Mouse (Mus musculus) lung, adult 2 months (tissue): ENCODE data around the gene Mdga1. TPM values are rescaled to one million over a fixed set of nuclear protein-coding genes. Genes with fewer than 3 reads are reported as not detected.

Experiments used
- DNase-seq: peaks from one replicate; pipeline ENCODE4 v3.0.0; 2022
- H3K4me1 ChIP-seq: fragments of 200-500 bp; 2 replicates; pipeline ENCODE4 v1.6.1; 2011; ENCODE audit warnings: low read length; ENCODE audit not compliant: control insufficient read depth, insufficient read depth
- H3K4me3 ChIP-seq: fragments of 200-500 bp; replicated peaks from 2 replicates; pipeline ENCODE3; 2011; ENCODE audit warnings: low read depth, mild to moderate bottlenecking, control low read depth, low read length; ENCODE audit errors: extremely low read depth
- CTCF ChIP-seq: fragments of 200-500 bp; IDR thresholded peaks from 2 replicates; pipeline ENCODE4 v1.5.1; 2011; ENCODE audit warnings: mild to moderate bottlenecking, low read length, control low read depth; ENCODE audit not compliant: insufficient read depth
- POLR2A ChIP-seq: fragments of 200-500 bp; IDR thresholded peaks from 2 replicates; pipeline ENCODE4 v1.6.1; 2011; ENCODE audit warnings: low read depth, mild to moderate bottlenecking, control low read depth, low read length, borderline replicate concordance; ENCODE audit errors: extremely low read depth
- WGBS: fragments of 180-500 bp; shearing (Covaris S2); methylation state at CpG from one replicate; pipeline ENCODE4 v1.1.7; 2018; 5-methylcytosine and 5-hydroxymethylcytosine counted together
- polyA plus RNA-seq: library from polyadenylated mRNA; depleted of rRNA; stranded (reverse); fragments of >200 nt; gene quantifications from 2 replicates; pipeline ENCODE4 v1.2.3, GENCODE M21; 2012

Mdga1 gene
- polyA plus RNA-seq, 1 experiment = 4.4 TPM

DNA sequence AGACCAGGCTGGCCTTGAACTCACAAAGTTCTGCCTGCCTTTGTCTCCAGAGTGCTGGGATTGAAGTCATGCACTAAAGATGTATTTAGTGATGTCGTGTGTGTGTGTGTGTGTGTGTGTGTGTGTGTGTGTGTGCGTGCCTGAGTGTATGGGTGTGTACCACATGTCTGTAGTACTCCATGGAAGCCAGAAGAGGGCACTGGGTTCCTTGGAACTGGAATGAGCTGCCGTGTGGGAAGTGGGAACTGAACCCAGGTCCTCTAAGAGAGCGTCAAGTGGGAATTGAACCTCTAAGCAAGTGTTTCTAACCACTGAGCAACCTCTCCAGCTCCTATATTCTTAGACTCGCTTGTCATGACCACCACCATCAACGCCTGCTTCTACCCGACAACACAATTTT lies 60.9 kb downstream of the Mdga1 start:
- Histone ChIP-seq H3K4me1 (no peaks in the 10 kb centered on the region), H3K4me3 (no peak overlapping the region)
- TF ChIP-seq POLR2A (no peak), CTCF (no peak)
- 92% methylated on average over 7 of the region's 7 CpGs for WGBS
- DNase-seq = no peak

DNA sequence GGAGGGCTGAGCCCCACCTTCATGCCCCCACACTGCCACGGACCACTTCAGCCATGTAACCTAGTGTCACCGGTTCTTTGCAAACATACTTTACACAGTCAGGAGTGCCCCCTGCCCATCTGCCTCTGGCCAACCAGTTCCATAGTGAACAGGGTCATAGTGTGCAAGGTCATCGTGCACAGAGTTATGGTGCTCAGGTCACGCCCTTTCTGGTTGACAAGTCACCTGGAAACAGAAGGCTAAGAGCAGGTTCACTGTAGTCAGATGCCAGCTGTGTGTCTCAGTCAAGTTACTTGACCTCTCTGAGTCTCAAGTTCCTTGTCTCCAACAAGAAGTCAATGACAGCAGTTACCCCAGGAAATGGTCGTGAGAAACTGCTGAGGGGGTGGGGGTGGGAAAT lies 65.2 kb downstream of the Mdga1 start:
- Histone ChIP-seq H3K4me3 (no peak overlapping the region), H3K4me1 (no peaks in the 10 kb centered on the region)
- DNase-seq = no peak
- TF ChIP-seq CTCF = no peak
- no peak for TF ChIP-seq POLR2A
- WGBS = 55% methylated on average over 5 of the region's 5 CpGs

- Histone ChIP-seq H3K4me3 (no peak overlapping the region), H3K4me1 (no peaks in the 10 kb centered on the region)
- no peak for DNase-seq
- WGBS = 48% methylated on average over 16 of the region's 16 CpGs
- TF ChIP-seq POLR2A (no peak), CTCF (no peak)
Measured at GRCm38 (mm10) chr17:29902406-29903155, 67.3 kb downstream of the Mdga1 start.

DNA sequence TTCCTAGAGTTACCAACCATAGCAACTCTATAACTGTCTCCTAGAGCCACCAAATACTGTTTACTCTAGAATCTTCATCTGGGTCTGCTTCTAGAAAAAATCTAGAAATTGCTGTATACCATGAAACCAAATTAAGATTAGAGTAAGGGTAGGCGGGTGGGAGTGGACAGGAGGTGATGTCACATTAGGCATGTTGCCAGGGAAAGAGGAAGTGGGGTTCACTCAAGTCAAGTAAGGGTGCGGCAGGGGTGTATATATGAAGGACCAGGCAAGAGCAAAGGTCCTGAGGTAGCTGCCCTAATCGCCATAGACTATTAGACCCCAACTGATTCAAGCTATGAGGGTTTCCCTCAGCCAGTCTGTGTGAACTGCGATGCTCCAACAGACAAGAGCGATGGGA lies 69.6 kb downstream of the Mdga1 start:
- TF ChIP-seq CTCF (no peak), POLR2A (no peak)
- H3K4me3 ChIP-seq = no peak overlapping the region
- no peak for DNase-seq
- 83% methylated on average over 5 of the region's 5 CpGs for WGBS
- no peaks in the 10 kb centered on the region for H3K4me1 ChIP-seq

DNA sequence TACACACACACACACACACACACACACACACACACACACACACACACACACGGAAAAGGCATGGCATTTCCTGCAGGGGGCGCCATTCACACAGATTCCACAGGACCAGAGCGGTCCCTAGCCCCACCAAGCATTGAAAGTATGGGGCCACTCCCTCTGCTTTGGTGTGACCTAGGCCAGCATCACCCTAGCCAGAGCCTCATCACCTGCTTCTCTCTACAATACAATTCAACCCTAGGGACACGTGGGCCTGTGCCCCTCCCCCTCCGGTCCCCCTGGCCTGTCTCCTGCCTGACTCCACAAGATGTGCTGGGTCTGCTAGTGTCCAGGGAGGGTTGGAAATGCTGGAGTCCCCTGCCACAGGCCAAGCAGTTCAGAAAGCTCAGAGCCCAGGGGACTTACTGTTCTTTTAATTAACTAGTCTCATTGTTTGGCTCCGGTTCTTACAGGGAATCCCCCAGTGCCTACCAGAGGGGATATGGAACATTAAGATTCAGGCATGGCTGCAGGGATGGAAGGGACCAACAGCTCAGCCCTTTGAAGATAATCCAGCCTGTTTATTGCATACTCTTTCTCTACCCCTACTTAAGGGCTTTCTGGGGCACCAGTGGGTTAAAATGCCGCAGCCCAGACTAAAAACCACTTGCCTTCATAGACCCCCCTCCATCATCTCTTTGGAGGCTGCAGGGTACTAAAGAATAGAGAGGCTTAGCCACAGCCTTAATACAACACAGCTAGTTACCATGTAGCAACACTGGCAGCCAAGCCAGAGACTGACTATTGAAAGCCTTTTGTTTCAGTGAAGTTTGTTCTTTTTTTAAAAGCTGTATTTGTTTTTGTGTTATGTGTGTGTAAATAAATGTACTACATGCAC lies 73.5 kb downstream of the Mdga1 start:
- Histone ChIP-seq H3K4me3 (no peak overlapping the region), H3K4me1 (no peaks in the 10 kb centered on the region)
- 31% methylated on average over 7 of the region's 7 CpGs for WGBS
- no peak for DNase-seq
- TF ChIP-seq POLR2A (no peak), CTCF (no peak)

DNA sequence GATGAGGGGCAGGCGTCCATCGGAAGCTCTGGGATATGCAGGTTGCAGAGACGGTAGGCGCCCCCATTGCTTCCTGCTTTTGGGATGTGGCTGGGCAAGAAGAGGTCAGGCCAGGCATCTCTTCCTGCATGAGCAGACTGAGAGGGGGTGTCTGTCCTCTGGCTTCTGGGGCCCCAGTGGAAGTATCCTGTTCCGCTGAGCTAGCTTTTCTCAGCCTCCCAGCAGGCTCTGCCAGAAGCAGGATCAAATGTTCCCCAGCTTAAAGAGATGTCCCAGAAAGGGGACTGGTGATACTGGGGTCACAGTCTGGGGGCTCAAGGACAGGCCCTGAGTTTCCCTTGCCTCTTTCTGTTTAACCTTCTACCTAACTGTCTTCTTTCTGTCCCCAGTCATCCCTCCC lies 74.3 kb downstream of the Mdga1 start:
- no peak overlapping the region for H3K4me3 ChIP-seq
- DNase-seq = no peak
- TF ChIP-seq POLR2A = no peak
- no peak for TF ChIP-seq CTCF
- H3K4me1 ChIP-seq = no peaks in the 10 kb centered on the region
- WGBS = 79% methylated on average over 5 of the region's 5 CpGs

DNA sequence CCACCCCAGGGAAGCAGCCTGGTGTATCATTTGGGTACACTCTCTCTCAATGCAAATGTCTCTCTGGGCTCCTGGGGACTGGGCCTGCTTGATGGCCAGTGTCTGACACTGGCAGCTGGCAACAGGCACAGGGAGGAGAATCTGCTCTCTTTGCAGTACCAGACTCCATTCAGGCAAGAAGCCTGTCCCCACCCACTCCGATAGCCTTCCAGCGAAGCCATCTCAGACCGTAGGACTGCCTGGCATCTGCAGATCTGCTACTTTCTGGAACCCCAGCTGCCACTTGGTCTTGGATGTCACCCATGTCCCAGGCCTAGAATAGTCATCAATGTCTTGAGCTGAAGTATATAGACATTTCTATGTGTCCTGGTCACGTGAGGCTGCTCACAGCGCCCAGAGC lies 74.9 kb downstream of the Mdga1 start:
- DNase-seq = no peak
- no peak overlapping the region for H3K4me3 ChIP-seq
- WGBS = 87% methylated on average over 5 of the region's 5 CpGs
- no peaks in the 10 kb centered on the region for H3K4me1 ChIP-seq
- TF ChIP-seq POLR2A (no peak), CTCF (no peak)

- no peak overlapping the region for H3K4me3 ChIP-seq
- H3K4me1 ChIP-seq = peaks cover 14% of the 10 kb centered on the region
- no peak for TF ChIP-seq CTCF
- TF ChIP-seq POLR2A = no peak
- 69% methylated on average over 7 of the region's 7 CpGs for WGBS
- DNase-seq = no peak
Measured at GRCm38 (mm10) chr17:29890451-29891110, 79.3 kb downstream of the Mdga1 start.

- Histone ChIP-seq H3K4me3 (no peak overlapping the region), H3K4me1 (peaks cover 14% of the 10 kb centered on the region)
- DNase-seq = peak; percentile 8
- WGBS = 3% methylated on average over 67 of the region's 67 CpGs
- TF ChIP-seq POLR2A (no peak), CTCF (no peak)
Measured at GRCm38 (mm10) chr17:29888981-29889980, 80.6 kb downstream of the Mdga1 start.
